Mouse (Mus musculus) MEL (cell line): ENCODE data around the gene Plcb1.

Experiments used
- CHD2 ChIP-seq: IDR thresholded peaks from 2 replicates; pipeline ENCODE4 v1.6.1; 2011; ENCODE audit warnings: low read length, improper control_type of control experiment
- CTCF ChIP-seq, 3 experiments: IDR thresholded peaks in 2 of 3; conservative IDR thresholded peaks in 1 of 3; 2 replicates each; pipeline ENCODE4 v1.5.1; 2011 to 2012; ENCODE audit warnings: low read length in 3 of 3, low read depth in 2 of 3, mild to moderate bottlenecking in 2 of 3, improper control_type of control experiment in 1 of 3, inconsistent platforms in 1 of 3, mixed read lengths in 1 of 3, moderate library complexity in 1 of 3; ENCODE audit not compliant: control insufficient read depth in 1 of 3, insufficient read depth in 1 of 3, poor library complexity in 1 of 3, severe bottlenecking in 1 of 3
- EP300 ChIP-seq, 2 experiments: IDR thresholded peaks; 2 replicates each; pipeline ENCODE4 v1.6.1; 2011; ENCODE audit warnings: improper control_type of control experiment in 2 of 2, low read length in 2 of 2, low read depth in 1 of 2, mild to moderate bottlenecking in 1 of 2
- GATA1 ChIP-seq: IDR thresholded peaks from 2 replicates; pipeline ENCODE4 v1.6.1; 2011; ENCODE audit warnings: low read depth, low read length, improper control_type of control experiment
- HCFC1 ChIP-seq: IDR thresholded peaks from 2 replicates; pipeline ENCODE4 v1.6.1; 2012; ENCODE audit warnings: low read depth, mild to moderate bottlenecking, inconsistent platforms, low read length, improper control_type of control experiment, moderate library complexity
- MAX ChIP-seq: IDR thresholded peaks from 2 replicates; pipeline ENCODE4 v1.6.1; 2011; ENCODE audit warnings: low read length, improper control_type of control experiment
- MAZ ChIP-seq: IDR thresholded peaks from 2 replicates; pipeline ENCODE4 v1.6.1; 2012; ENCODE audit warnings: low read depth, mild to moderate bottlenecking, inconsistent platforms, low read length, improper control_type of control experiment
- MYC ChIP-seq: IDR thresholded peaks from 2 replicates; pipeline ENCODE4 v1.6.1; 2011; ENCODE audit warnings: low read depth, mild to moderate bottlenecking, low read length, improper control_type of control experiment, moderate library complexity
- NRF1 ChIP-seq: IDR thresholded peaks from 2 replicates; pipeline ENCODE4 v1.6.1; 2014; ENCODE audit warnings: low read depth, mild to moderate bottlenecking, inconsistent platforms, low read length, improper control_type of control experiment, moderate library complexity; ENCODE audit not compliant: poor library complexity, insufficient read depth, severe bottlenecking
- POLR2A ChIP-seq, 2 experiments: IDR thresholded peaks; 2 replicates each; pipeline ENCODE4 v1.6.1; 2011 to 2012; ENCODE audit warnings: low read length in 2 of 2, mild to moderate bottlenecking in 2 of 2, control low read depth in 1 of 2, improper control_type of control experiment in 1 of 2, low read depth in 1 of 2, moderate library complexity in 1 of 2; ENCODE audit not compliant: control insufficient read depth in 1 of 2, insufficient read depth in 1 of 2, poor library complexity in 1 of 2
- POLR2AphosphoS2 ChIP-seq: IDR thresholded peaks from 2 replicates; pipeline ENCODE4 v1.6.1; 2011; ENCODE audit warnings: low read length, improper control_type of control experiment
- USF2 ChIP-seq, 2 experiments: IDR thresholded peaks; 2 replicates each; pipeline ENCODE4 v1.6.1; 2011 to 2012; ENCODE audit warnings: improper control_type of control experiment in 2 of 2, low read length in 2 of 2, borderline replicate concordance in 1 of 2, inconsistent platforms in 1 of 2, low read depth in 1 of 2, mild to moderate bottlenecking in 1 of 2; ENCODE audit not compliant: insufficient read depth in 1 of 2
- ZC3H11A ChIP-seq: IDR thresholded peaks from 2 replicates; pipeline ENCODE4 v1.6.1; 2012; ENCODE audit warnings: low read depth, mild to moderate bottlenecking, inconsistent platforms, low read length, improper control_type of control experiment

DNA sequence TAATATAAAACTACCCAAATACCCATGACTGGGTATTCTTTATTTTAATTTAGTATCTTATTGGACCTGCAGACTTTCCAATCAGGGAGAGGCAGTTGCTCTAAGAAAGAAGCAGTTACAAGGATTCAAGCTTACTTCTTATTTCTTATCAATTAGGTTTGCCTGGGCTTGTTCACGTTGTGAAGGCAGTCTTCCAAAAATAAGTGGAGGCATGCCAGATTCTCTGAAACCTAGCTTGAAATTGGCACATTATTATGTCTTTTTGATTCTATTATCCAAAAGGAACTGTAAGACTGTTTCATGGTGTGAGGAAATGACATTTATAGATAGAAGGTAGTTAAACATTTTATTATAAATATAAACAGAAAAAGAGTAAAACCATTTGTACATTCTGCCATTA lies 721.2 kb downstream of the Plcb1 start:
- no peak for TF ChIP-seq POLR2A (IDR thresholded peaks at IDR 0.05; ENCODE audit: control insufficient read depth in 1 of 2, insufficient read depth in 1 of 2, low read depth in 1 of 2, low read length in 2 of 2, poor library complexity in 1 of 2)
- TF ChIP-seq CTCF (IDR thresholded peaks at IDR 0.05 in 2 of 3, conservative IDR thresholded peaks at IDR 0.05 in 1 of 3; ENCODE audit: control insufficient read depth in 1 of 3, insufficient read depth in 1 of 3, low read depth in 2 of 3, low read length in 3 of 3, poor library complexity in 1 of 3, severe bottlenecking in 1 of 3), result no peak
- TF ChIP-seq MAZ, result no peak
- TF ChIP-seq GATA1, result no peak
- TF ChIP-seq MYC, result no peak
- TF ChIP-seq CHD2, result no peak
- TF ChIP-seq NRF1, result no peak
- TF ChIP-seq USF2 (IDR thresholded peaks at IDR 0.05; ENCODE audit: borderline replicate concordance in 1 of 2, insufficient read depth in 1 of 2, low read depth in 1 of 2, low read length in 2 of 2), result no peak
- TF ChIP-seq MAX, result no peak
- no peak for TF ChIP-seq HCFC1
- TF ChIP-seq EP300 (IDR thresholded peaks at IDR 0.05; ENCODE audit: low read depth in 1 of 2, low read length in 2 of 2), result no peak
- no peak for TF ChIP-seq POLR2AphosphoS2
- no peak for TF ChIP-seq ZC3H11A
